Mouse (Mus musculus): ENCODE measurements around the gene Knop1. TPM values are rescaled to one million over a fixed set of nuclear protein-coding genes. Genes with fewer than 3 reads are reported as not detected.

Gene Knop1
- total RNA-seq (2021) = 10 to 100 TPM; 26.6 to 27.5 TPM

- intact Hi-C loops (cut with DNase I) = loop anchor here (1.0 kb wide), 1 partner anchor 138 kb away; no protein-coding TSS in a partner anchor
- DNase-seq (ENCODE audit: low spot score in 2 of 2) = no peak
Measured at GRCm38 (mm10) chr7:118855877-118856304, at the start of gene Knop1. TSS of gene Knop1 (minus strand) at chr7:118856254.

GRCm38 (mm10) chr7:118904530-118904929 lies 48.5 kb upstream of the Knop1 start:
- no peak for DNase-seq (ENCODE audit: low spot score in 2 of 2)
- intact Hi-C loops (cut with DNase I) = no loop called here

GRCm38 (mm10) chr7:118903879-118904278 lies 47.8 kb upstream of the Knop1 start:
- no peak for DNase-seq (ENCODE audit: low spot score in 2 of 2)
- intact Hi-C loops (cut with DNase I) = no loop called here

- intact Hi-C loops (cut with DNase I) = no loop called here
- DNase-seq (ENCODE audit: low spot score in 2 of 2) = peak in 1 of 2 experiments; percentile 9
Measured at GRCm38 (mm10) chr7:118902944-118903343, 46.9 kb upstream of the Knop1 start.

- intact Hi-C loops (cut with DNase I) = no loop called here
- DNase-seq (ENCODE audit: low spot score in 2 of 2) = no peak
Measured at GRCm38 (mm10) chr7:118900090-118900489, 44.0 kb upstream of the Knop1 start.

- no peak for DNase-seq (ENCODE audit: low spot score in 2 of 2)
- intact Hi-C loops (cut with DNase I) = loop anchor here (5.0 kb wide), 1 partner anchor 94 kb away; no protein-coding TSS in a partner anchor
Measured at GRCm38 (mm10) chr7:118898063-118898462, 42.0 kb upstream of the Knop1 start.

GRCm38 (mm10) chr7:118895469-118896450 lies 39.7 kb upstream of the Knop1 start:
- intact Hi-C loops (cut with DNase I) = loop anchor here (5.0 kb wide), 1 partner anchor 97 kb away; no protein-coding TSS in a partner anchor
- DNase-seq (ENCODE audit: low spot score in 2 of 2) = no peak

GRCm38 (mm10) chr7:118889046-118889680 lies 33.1 kb upstream of the Knop1 start:
- intact Hi-C loops (cut with DNase I) = loop anchor here (5.0 to 10.0 kb wide), 2 partner anchors 88 to 606 kb away; no protein-coding TSS in a partner anchor
- no peak for DNase-seq (ENCODE audit: low spot score in 2 of 2)

- no peak for DNase-seq (ENCODE audit: low spot score in 2 of 2)
Measured at GRCm38 (mm10) chr7:118887303-118888055, 31.4 kb upstream of the Knop1 start.

GRCm38 (mm10) chr7:118884969-118885368 lies 28.9 kb upstream of the Knop1 start:
- DNase-seq (ENCODE audit: low spot score in 2 of 2) = no peak
- intact Hi-C loops (cut with DNase I) = loop anchor here (5.0 to 10.0 kb wide), 2 partner anchors 92 to 610 kb away; no protein-coding TSS in a partner anchor

More at GRCm38 (mm10) chr7:118887303-118888055, 31.4 kb upstream of the Knop1 start:
- intact Hi-C loops (cut with DNase I) = loop anchor here (5.0 to 10.0 kb wide), 2 partner anchors 90 to 607 kb away; no protein-coding TSS in a partner anchor

- DNase-seq (ENCODE audit: low spot score in 2 of 2) = no peak
- intact Hi-C loops (cut with DNase I) = loop anchor here (10.0 kb wide), 1 partner anchor 611 kb away; no protein-coding TSS in a partner anchor
Measured at GRCm38 (mm10) chr7:118883957-118884356, 27.9 kb upstream of the Knop1 start.

- intact Hi-C loops (cut with DNase I) = loop anchor here (5.0 to 10.0 kb wide), 2 partner anchors 118 to 615 kb away; partner anchors contain the start of gene Gprc5b
Measured at GRCm38 (mm10) chr7:118879466-118880029, 23.5 kb upstream of the Knop1 start.

GRCm38 (mm10) chr7:118865362-118865761 lies 9.3 kb upstream of the Knop1 start:
- no peak for DNase-seq (ENCODE audit: low spot score in 2 of 2)
- intact Hi-C loops (cut with DNase I) = no loop called here

More at GRCm38 (mm10) chr7:118879466-118880029, 23.5 kb upstream of the Knop1 start:
- no peak for DNase-seq (ENCODE audit: low spot score in 2 of 2)

GRCm38 (mm10) chr7:118858640-118859039 lies 2.6 kb upstream of the Knop1 start:
- DNase-seq (ENCODE audit: low spot score in 2 of 2) = no peak
- intact Hi-C loops (cut with DNase I) = no loop called here

- peak; percentile 94 to 95 for DNase-seq (ENCODE audit: low spot score in 2 of 2)
- intact Hi-C loops (cut with DNase I) = loop anchor here (1.0 kb wide), 1 partner anchor 139 kb away; no protein-coding TSS in a partner anchor
Measured at GRCm38 (mm10) chr7:118855171-118855876, 730 bp downstream of the Knop1 start, which contains the start of gene Iqck. TSS of gene Iqck (plus strand) at chr7:118855752.

GRCm38 (mm10) chr7:118854606-118855005 lies 1.4 kb downstream of the Knop1 start:
- no peak for DNase-seq (ENCODE audit: low spot score in 2 of 2)
- intact Hi-C loops (cut with DNase I) = loop anchor here (1.0 kb wide), 1 partner anchor 140 kb away; no protein-coding TSS in a partner anchor

GRCm38 (mm10) chr7:118852611-118853010 lies 3.4 kb downstream of the Knop1 start:
- intact Hi-C loops (cut with DNase I) = no loop called here
- no peak for DNase-seq (ENCODE audit: low spot score in 2 of 2)

- intact Hi-C loops (cut with DNase I) = no loop called here
- peak in 1 of 2 experiments; percentile 13 for DNase-seq (ENCODE audit: low spot score in 2 of 2)
Measured at GRCm38 (mm10) chr7:118851571-118851970, 4.5 kb downstream of the Knop1 start.

Measured in left cerebral cortex, postnatal 25 days (tissue).